Mouse (Mus musculus) frontal cortex, postnatal 10 days (tissue): ENCODE data around the gene Cct4.
A peak's percentile ranks its signal among the peaks of the same experiment; 100 is the strongest.

Experiments used
- DNase-seq, 2 experiments: peaks; one replicate each; pipeline ENCODE4 v3.0.0; 2022; ENCODE audit warnings: low spot score in 2 of 2, mixed read lengths in 1 of 2

Cct4 gene

DNA sequence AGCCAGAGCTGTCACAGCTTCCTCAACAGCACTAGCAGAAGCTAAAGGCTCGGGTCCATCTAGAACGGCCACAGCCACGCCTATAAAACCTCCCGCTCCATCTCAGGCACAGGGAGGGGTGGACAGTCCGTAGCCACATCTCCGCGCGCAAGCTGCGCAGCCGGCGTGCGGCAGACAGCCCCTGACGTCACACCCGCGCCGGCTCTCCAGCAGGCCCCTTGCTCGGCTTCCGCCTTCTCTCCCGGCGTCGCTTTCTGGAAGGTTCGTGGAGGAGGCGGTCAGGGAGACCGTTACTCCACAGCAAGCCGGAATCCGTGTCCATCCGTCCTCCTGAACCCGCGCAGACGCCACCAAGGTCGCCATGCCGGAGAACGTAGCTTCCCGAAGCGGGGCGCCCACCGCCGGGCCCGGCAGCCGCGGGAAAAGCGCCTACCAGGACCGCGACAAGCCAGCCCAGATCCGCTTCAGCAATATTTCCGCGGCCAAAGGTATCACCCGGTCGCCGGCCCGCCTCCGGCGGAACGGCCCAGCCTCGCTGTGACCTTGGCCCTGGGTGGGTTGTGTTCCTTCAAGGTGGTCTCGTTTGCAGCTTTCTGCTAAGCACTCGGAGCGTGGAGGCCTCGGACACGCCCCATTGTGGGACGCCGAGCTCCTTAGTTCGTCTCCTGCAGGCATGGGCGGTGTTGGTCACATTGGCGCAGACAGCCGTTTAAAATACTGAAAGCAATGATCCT is at the start of gene Cct4:
Gene Cct4 (plus strand): TSS at position 127 of the 734 bp plus-strand sequence.
- DNase-seq: peak; percentile 85 to 92

DNA sequence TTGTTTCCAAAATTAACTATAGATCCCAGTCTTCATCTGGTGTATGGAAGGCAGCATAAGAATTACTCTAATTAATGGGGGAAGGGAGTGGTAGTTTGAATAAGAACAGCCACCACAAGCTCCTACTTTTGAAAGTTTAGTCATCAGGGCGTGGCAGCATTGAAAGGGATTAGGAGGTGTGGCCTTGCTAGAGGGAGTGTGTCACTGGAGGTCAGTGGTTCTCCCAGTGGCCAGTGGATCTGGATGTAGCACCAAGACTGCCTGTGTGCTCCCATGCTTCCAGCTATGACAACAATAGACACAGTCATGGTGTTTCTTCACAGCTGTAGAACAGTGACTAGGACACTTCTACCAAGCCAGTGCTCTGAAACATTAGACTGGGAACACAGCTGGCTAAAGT is 41.2 kb upstream of the Cct4 start:
- DNase-seq: no peak

DNA sequence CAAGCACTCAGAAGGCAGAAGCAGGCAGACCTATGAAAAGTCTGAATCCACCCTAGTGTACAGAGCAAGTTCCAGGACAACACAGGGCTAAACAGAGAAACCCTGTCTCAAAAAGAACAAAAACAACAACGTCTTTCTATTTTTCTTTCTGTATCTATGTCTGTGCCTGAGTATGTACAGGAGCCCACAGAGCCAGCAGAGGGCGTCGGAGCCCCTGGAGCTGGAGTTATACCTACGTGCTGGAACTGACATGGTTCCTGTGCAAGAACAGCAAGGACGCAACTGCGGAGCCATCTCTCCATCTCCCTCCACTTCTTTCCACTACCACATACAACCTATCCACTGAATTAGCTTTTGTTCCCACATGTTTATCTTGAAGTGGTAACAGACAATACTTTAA is 40.2 kb upstream of the Cct4 start:
- DNase-seq: no peak

DNA sequence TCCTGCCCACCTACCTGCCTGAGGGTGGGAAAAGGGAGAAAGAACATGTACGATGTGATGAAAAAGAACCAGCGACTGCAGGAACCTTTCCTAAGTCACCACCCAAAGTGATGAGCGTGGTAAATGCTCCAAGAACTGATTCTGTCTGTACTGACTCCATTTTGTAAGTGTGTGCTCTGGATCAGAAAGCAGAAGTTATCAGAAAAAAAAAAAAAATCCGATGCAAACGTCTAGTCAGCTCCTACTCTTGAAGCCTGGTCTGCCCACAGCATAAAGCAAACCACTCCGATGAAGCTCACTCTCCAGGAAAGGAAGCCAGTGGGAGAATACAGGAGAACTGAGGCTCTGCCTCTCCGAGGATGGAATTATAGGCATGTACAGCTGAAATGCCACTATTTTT is 37.7 kb upstream of the Cct4 start:
- no peak for DNase-seq

GRCm38 (mm10) chr11:22956346-22956745 is 34.0 kb upstream of the Cct4 start:
- no peak for DNase-seq

DNA sequence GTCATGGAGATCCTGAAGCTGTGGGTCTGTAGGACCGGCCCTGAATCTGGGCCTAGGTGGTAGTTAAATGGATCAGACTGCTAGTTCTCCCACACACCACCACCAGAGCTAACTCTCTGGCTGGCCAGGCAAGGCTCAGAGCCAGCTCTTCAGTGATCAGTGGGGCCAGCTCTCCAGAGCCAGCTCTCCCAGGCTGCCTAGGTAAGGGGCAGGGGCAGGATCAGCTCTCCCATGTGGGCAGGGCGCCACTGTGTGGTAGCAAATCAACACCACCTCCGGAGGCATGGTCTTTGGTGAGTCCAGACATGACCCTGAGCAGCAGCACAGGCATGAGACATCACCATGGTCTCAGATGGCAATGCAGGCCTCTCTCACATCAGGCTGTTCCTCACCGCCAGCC is 33.5 kb upstream of the Cct4 start:
- peak in 1 of 2 experiments; percentile 27 for DNase-seq

DNA sequence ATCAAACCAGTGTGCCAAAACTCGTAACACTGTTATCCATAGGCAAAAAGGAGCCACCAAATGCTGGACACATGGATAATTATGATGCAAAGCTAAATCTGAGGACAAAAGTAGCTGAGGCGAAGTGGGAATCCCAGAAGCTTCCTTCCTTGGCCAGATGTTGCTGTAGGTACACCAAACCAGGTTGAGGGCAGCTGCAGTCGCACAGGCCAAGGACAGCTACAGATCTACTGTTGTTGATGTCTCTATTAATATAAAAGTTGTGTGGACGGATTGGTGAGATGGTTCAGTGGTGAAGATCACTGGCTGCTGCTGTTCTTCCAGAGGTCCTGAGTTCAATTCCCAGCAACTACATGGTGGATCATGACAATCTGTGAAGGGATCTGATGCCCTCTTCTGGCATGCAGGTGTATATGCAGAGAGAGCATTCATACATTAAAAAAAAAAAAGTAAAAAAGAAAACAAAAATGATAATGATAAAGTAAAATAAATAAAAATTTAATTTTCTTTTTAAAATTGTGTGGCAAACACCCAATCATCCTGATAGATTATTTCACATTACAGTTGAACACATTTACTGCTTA is 32.4 kb upstream of the Cct4 start:
- no peak for DNase-seq

GRCm38 (mm10) chr11:22962101-22962500 is 28.2 kb upstream of the Cct4 start:
- no peak for DNase-seq

GRCm38 (mm10) chr11:22964401-22964800 is 25.9 kb upstream of the Cct4 start:
- no peak for DNase-seq

DNA sequence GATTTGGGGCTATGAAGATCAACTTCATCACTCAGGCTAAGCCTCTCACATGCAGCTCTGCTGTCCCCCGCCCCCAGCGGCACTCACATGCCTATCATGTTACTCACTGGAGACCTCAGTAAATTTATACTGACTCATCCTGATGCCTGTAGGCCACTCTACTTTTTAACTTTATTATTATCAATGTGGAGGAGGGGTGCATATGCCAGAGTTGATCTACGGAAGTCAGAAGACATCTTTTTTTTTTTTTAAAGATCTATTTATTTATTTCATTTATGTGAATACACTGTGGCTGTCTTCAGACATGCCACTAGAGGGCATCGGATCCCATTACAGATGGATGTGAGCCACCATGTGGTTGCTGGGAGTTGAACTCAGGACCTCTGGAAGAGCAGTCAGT is 24.8 kb upstream of the Cct4 start:
- no peak for DNase-seq

DNA sequence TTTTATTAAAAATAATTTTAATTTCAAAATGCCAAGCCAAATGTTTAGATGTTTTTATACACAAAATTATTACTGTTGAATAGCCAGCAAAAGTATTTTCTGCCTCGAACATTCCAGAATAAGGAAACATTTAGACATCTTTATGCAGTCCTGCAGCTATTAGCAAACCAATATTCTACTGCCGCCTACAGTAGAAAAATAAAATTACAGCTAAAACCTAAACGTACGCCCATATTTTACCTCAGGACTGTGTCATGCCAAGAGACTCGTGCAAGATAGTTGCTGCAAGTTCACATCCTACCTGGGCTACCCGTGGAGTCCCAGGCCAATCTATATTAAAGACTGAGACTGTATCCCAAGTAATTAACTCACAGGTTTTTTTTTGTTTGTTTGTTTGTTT is 20.8 kb upstream of the Cct4 start:
- DNase-seq: no peak

DNA sequence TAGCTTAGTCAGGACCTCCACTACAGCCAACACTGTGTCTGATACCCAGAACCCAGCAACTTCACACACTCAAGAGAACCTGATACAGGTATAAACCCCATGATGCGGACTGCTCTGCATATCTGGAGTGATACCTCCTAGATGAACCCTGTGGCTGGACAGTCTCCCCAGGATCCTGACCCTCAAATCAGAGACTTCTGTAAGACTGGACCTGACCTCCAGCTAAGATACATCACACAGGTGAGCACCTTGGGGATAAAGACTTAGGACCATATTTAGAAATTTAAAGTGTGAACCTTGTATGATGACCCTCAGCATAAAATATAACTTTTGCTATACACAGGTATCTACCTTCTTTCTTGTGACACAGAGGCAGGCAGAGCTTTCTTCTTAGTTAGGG is 19.8 kb upstream of the Cct4 start:
- DNase-seq: no peak

- peak; percentile 49 to 57 for DNase-seq
Observed at GRCm38 (mm10) chr11:22971835-22972709, 18.2 kb upstream of the Cct4 start, which contains the start of gene Zrsr1. Gene Zrsr1, plus strand, starts transcription at chr11:22972005.

GRCm38 (mm10) chr11:22972746-22973526 is 17.4 kb upstream of the Cct4 start:
- peak; percentile 66 to 79 for DNase-seq

- no peak for DNase-seq
Observed at GRCm38 (mm10) chr11:22973599-22973998, 16.7 kb upstream of the Cct4 start.

DNA sequence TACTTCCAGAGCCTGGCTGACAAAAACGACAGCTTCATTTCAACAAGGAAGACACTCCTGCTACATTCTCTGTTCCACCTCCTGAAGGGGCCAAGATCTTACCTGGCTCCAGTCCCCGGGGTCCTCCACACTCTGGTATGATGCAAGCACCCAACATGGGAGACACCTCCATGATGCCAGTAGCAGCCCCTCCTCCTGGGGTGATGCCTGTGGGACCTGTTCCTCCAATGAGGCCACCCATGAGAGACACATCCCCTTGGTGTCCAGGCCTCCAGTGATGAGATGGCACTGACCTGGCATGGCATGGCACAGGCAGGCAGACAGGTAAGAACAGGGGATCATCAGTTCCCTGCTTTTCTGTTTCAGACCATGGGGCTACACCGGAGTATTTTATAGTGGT is 12.1 kb upstream of the Cct4 start:
- no peak for DNase-seq

- no peak for DNase-seq
Observed at GRCm38 (mm10) chr11:22978711-22979110, 11.6 kb upstream of the Cct4 start.

- DNase-seq: no peak
Observed at GRCm38 (mm10) chr11:22979221-22979620, 11.1 kb upstream of the Cct4 start.

- no peak for DNase-seq
Observed at GRCm38 (mm10) chr11:22981041-22981440, 9.3 kb upstream of the Cct4 start.

GRCm38 (mm10) chr11:22981543-22981950 is 8.8 kb upstream of the Cct4 start:
- no peak for DNase-seq

- peak; percentile 88 to 94 for DNase-seq
Observed at GRCm38 (mm10) chr11:22981984-22982757, 8.1 kb upstream of the Cct4 start, which contains the start of the genes Gm28048 and Commd1. Gene Gm28048, minus strand, starts transcription at chr11:22982090. Gene Commd1, minus strand, starts transcription at chr11:22982382.
